Mouse (Mus musculus) kidney, postnatal 0 days (tissue): ENCODE measurements around the gene Cdkn3. TPM values are rescaled to one million over a fixed set of nuclear protein-coding genes. Genes with fewer than 3 reads are reported as not detected.

Source experiments
- ATAC-seq: fragments of 200-750 bp; cut with Nextera tagmentation; replicated peaks from 2 replicates; pipeline ENCODE4 v1.8.0; 2017; ENCODE audit warnings: low read depth, moderate number of reproducible peaks, moderate TSS enrichment, moderate library complexity; ENCODE audit not compliant: low FRiP score
- DNase-seq: peaks from one replicate; pipeline ENCODE4 v3.0.0-alpha.2; 2016; ENCODE audit warnings: low spot score
- H3K27ac ChIP-seq: fragments of 300-500 bp; sonication (generic); 2 replicates; pipeline ENCODE4 v1.5.1; 2014; ENCODE audit warnings: mild to moderate bottlenecking
- H3K27me3 ChIP-seq: fragments of 300-500 bp; sonication (generic); 2 replicates; pipeline ENCODE4 v1.6.1; 2014; ENCODE audit warnings: low read length, mixed read lengths; ENCODE audit not compliant: insufficient read depth
- H3K36me3 ChIP-seq: fragments of 300-500 bp; sonication (generic); 2 replicates; pipeline ENCODE4 v1.6.1; 2014; ENCODE audit warnings: low read length, mixed read lengths; ENCODE audit not compliant: insufficient read depth
- H3K4me1 ChIP-seq: fragments of 300-500 bp; sonication (generic); replicated peaks from 2 replicates; pipeline ENCODE4 v1.6.1; 2014; ENCODE audit warnings: antibody characterized with exemption, low read length, mixed read lengths; ENCODE audit not compliant: insufficient read depth
- H3K4me2 ChIP-seq: fragments of 300-500 bp; sonication (generic); 2 replicates; pipeline ENCODE4 v1.6.1; 2014; ENCODE audit warnings: mild to moderate bottlenecking, low read length, moderate library complexity, mixed read lengths
- H3K4me3 ChIP-seq: fragments of 300-500 bp; sonication (generic); replicated peaks from 2 replicates; pipeline ENCODE4 v1.5.1; 2014; ENCODE audit warnings: low read depth, low read length
- H3K9ac ChIP-seq: fragments of 300-500 bp; sonication (generic); 2 replicates; pipeline ENCODE4 v1.6.1; 2014; ENCODE audit warnings: low read depth, low read length
- H3K9me3 ChIP-seq: fragments of 300-500 bp; sonication (generic); replicated peaks from 2 replicates; pipeline ENCODE4 v1.6.1; 2016; ENCODE audit warnings: low read length, inconsistent platforms, mixed read lengths
- CTCF ChIP-seq: IDR thresholded peaks from 2 replicates; pipeline ENCODE4 v1.5.1; 2016; ENCODE audit warnings: antibody characterized with exemption, low read depth, mild to moderate bottlenecking, moderate library complexity
- WGBS: fragments of 180-500 bp; shearing (Covaris S2); extraction: QIAGEN DNeasy Blood & Tissue Kit; methylation state at CpG from one replicate; pipeline ENCODE4 v1.1.7; 2014; 5-methylcytosine and 5-hydroxymethylcytosine counted together
- polyA plus RNA-seq: library from polyadenylated mRNA; unstranded; fragments of >200 nt; fragmentation: Nextera tagmentation; extraction: Ambion mirVana; gene quantifications from 2 replicates; pipeline ENCODE4 v1.2.1, GENCODE M21; 2015

The Cdkn3 gene
- polyA plus RNA-seq, 1 experiment from 2014 or later = 44.0 TPM

DNA sequence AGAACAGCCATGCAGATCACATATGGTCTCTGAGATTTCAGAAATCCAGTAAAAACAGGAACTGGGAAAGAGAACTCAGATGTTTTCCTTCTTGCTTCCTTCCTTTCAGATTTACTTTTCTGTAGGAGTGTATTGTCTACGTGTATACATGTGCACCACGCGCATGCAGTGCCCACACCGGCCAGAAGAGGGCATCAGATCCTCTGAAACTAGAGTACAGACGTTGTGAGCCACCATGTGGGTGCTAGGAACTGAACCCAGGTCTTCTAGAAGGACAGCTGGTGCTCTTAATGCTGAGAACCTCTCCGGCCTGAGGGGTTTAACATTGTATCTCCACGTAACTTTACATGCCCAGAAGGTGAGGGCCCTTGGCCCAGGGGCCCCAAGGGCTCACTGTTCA is 18.9 kb downstream of the Cdkn3 start:
- peaks cover 45% of the 10 kb centered on the region for H3K36me3 ChIP-seq
- no peak overlapping the region for H3K9ac ChIP-seq
- no peaks in the 10 kb centered on the region for H3K4me1 ChIP-seq
- peaks cover 9% of the 10 kb centered on the region for H3K9me3 ChIP-seq
- WGBS = 94% methylated on average over 7 of the region's 7 CpGs
- no peak overlapping the region for H3K4me2 ChIP-seq
- no peak overlapping the region for H3K4me3 ChIP-seq
- peak; percentile 41 for TF ChIP-seq CTCF
- no peak for DNase-seq
- no peak for ATAC-seq
- H3K27ac ChIP-seq = no peak overlapping the region
- H3K27me3 ChIP-seq = no peaks in the 10 kb centered on the region

DNA sequence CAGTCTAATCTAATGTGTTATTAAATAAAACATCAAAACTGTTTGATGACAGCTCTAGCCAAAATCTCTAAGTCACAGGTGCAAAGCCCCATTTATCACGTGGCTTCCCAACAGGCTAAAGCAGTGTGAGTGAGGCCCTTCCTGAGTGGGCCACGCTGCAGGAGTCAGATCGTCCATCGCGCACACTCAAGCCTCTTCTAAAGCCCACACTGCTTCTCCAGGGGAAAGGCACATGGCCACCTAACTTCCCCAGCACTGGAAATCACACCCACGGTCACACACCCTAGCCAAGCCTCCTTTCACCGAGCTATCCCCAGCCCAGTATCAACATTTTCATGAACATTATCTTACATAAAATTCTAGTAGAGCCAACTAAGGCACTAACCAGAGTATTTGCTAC is 20.7 kb downstream of the Cdkn3 start:
- DNase-seq (no peak), ATAC-seq (no peak)
- TF ChIP-seq CTCF = no peak
- Histone ChIP-seq H3K27me3 (no peaks in the 10 kb centered on the region), H3K9ac (no peak overlapping the region), H3K9me3 (peaks cover 9% of the 10 kb centered on the region), H3K36me3 (peaks cover 39% of the 10 kb centered on the region), H3K4me3 (no peak overlapping the region), H3K4me2 (no peak overlapping the region), H3K27ac (no peak overlapping the region), H3K4me1 (no peaks in the 10 kb centered on the region; the same call in 1 of the 2 replicates)
- 93% methylated on average over 7 of the region's 7 CpGs for WGBS

DNA sequence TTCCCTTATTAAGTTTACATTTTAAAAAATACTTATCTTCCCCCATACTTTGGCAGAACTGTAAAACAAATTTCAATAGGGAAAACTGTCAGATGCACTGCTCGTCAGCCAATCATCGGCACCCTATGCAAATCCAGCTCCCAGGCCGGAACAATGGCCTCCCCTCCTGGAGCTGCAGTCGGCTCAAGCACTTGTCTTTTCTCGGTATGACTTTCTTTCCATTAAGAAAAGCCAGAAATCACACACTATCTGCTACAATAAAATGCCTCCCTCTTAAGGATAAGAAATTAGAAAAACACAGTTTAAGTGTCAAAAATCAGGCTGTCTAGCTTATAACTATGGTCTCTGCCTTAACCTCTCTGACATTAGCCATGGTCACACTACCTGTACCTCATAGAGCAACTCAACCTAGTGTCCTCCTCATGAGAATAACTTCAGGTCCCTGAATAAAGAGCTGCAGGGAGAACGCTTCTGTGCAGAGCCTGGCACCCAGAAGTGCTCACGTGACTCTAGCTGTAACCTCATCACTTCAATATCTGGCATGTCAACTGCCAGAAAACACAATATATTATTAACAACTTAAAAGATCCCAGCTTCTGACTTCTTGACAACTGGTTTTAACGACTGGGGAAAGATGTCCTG is 22.0 kb downstream of the Cdkn3 start:
- Histone ChIP-seq H3K4me2 (no peak overlapping the region), H3K4me3 (no peak overlapping the region), H3K27ac (no peak overlapping the region), H3K36me3 (peaks cover 30% of the 10 kb centered on the region), H3K4me1 (peaks cover 6% of the 10 kb centered on the region), H3K27me3 (no peaks in the 10 kb centered on the region), H3K9ac (no peak overlapping the region), H3K9me3 (peaks cover 9% of the 10 kb centered on the region)
- no peak for TF ChIP-seq CTCF
- WGBS = 85% methylated on average over 8 of the region's 8 CpGs
- DNase-seq (no peak), ATAC-seq (no peak)

DNA sequence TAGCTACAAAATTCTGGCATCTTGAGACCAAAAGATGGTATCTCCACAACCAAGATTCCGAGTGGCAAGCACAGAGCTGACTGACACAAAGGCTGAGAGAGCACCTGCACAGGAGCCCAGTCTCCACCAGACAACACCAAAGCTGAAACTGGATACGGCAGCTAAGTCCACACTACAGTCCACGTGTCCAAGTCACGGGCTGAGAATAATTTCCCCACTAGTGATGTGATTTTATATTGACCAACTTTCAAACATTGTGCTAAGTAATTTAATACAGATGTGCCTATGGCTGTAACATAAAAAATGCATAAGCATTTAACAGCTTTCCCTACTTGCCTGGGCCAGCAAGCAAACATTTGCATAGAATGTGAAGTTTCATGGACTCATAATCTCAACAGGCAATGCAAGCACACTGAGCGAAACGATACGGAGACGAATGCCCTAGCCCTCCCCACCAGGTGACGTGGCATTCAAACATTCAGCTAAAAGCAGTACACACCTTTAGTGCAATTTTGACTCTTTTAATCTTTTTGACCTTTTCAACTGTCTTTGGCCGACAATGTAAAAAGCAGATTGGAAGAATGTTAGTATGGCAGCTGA is 23.1 kb downstream of the Cdkn3 start:
- no peak for DNase-seq
- H3K4me1 ChIP-seq = peaks cover 7% of the 10 kb centered on the region
- H3K4me2 ChIP-seq = no peak overlapping the region
- peaks cover 9% of the 10 kb centered on the region for H3K9me3 ChIP-seq
- no peak overlapping the region for H3K9ac ChIP-seq
- 82% methylated on average over 10 of the region's 10 CpGs for WGBS
- no peak overlapping the region for H3K27ac ChIP-seq
- no peak for ATAC-seq
- H3K27me3 ChIP-seq = no peaks in the 10 kb centered on the region
- peaks cover 19% of the 10 kb centered on the region for H3K36me3 ChIP-seq
- no peak overlapping the region for H3K4me3 ChIP-seq
- TF ChIP-seq CTCF = no peak

DNA sequence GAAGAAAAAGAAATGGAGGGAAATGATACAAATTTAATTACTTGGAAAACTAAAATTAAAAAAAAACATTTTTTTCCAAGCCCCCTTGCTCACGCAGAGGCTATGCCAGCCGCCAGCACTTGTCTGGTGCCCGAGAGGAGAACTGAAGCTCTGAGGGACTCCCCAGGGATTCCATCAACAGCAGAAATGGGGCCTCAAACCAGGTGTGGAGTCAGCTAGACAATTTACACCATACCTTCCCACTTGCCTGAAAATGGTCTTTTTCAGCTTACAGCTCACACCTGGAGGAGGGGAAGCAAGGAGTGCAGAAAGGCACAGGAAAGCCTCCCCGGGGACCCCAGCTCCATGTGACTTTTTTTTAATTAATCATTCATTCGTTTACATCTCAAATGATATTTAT is 24.9 kb downstream of the Cdkn3 start:
- Histone ChIP-seq H3K4me1 (peaks cover 7% of the 10 kb centered on the region), H3K27ac (no peak overlapping the region), H3K9ac (no peak overlapping the region), H3K36me3 (peaks cover 3% of the 10 kb centered on the region; the same call in 1 of the 2 replicates), H3K4me3 (no peak overlapping the region), H3K27me3 (no peaks in the 10 kb centered on the region), H3K9me3 (no peaks in the 10 kb centered on the region), H3K4me2 (no peak overlapping the region)
- no peak for TF ChIP-seq CTCF
- DNase-seq = no peak
- ATAC-seq = no peak
- 88% methylated on average over 5 of the region's 5 CpGs for WGBS

DNA sequence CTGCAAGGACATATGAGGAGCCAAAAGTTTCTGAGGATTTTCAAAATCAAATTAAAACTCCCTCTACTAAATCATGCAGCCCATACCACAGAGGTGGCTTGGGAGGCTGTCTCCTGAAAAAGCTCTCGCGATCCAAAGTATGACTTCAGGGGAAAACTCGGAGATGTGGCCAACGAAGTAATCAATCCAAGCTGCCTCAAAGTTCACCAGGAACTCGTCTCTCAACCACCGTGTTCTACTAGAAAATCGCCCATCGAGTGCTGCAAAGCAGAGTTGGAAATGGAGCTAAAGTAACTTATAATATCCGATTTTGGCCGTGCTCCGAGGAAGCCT is 27.1 kb downstream of the Cdkn3 start:
- DNase-seq (no peak), ATAC-seq (no peak)
- Histone ChIP-seq H3K4me3 (peak overlapping the region; percentile 88), H3K4me1 (peaks cover 7% of the 10 kb centered on the region), H3K27me3 (no peaks in the 10 kb centered on the region), H3K9me3 (no peaks in the 10 kb centered on the region), H3K27ac (peak overlapping the region; percentile 91), H3K9ac (peak overlapping the region; percentile 89), H3K4me2 (peak overlapping the region; percentile 71), H3K36me3 (peaks cover 3% of the 10 kb centered on the region; the same call in 1 of the 2 replicates)
- under 1% methylated on average over 11 of the region's 11 CpGs for WGBS
- no peak for TF ChIP-seq CTCF
